Mouse (Mus musculus): ENCODE results near the gene Cnn3. TPM values are rescaled to one million over a fixed set of nuclear protein-coding genes. Genes with fewer than 3 reads are reported as not detected.

Gene Cnn3
- polyA plus RNA-seq, 1 experiment from 2014 or later, result 695 TPM

- no peaks in the 10 kb centered on the region for H3K36me3 ChIP-seq (ENCODE audit: control insufficient read depth, insufficient read depth, low read length)
- no peak overlapping the region for H3K9ac ChIP-seq (replicated peaks; ENCODE audit: low read depth, low read length)
- no peak overlapping the region for H3K27ac ChIP-seq (ENCODE audit: low read length)
- no peak overlapping the region for H3K4me3 ChIP-seq (ENCODE audit: low read depth, low read length)
- H3K9me3 ChIP-seq (ENCODE audit: control insufficient read depth, low read depth, low read length), result no peaks in the 10 kb centered on the region
- H3K4me2 ChIP-seq (replicated peaks; ENCODE audit: low read depth, low read length), result no peak overlapping the region
- no peaks in the 10 kb centered on the region for H3K4me1 ChIP-seq (ENCODE audit: control insufficient read depth, insufficient read depth, low read length)
- no peaks in the 10 kb centered on the region for H3K27me3 ChIP-seq (ENCODE audit: control insufficient read depth, insufficient read depth, low read length)
- no peak for ATAC-seq (ENCODE audit: insufficient number of reproducible peaks, insufficient read depth, low FRiP score, low read depth)
- WGBS, result 56% methylated on average over 6 of the region's 6 CpGs
Measured at GRCm38 (mm10) chr3:121411450-121411849, 14.8 kb upstream of the Cnn3 start.

- 72% methylated on average over 5 of the region's 5 CpGs for WGBS
- ATAC-seq (ENCODE audit: insufficient number of reproducible peaks, insufficient read depth, low FRiP score, low read depth), result no peak
- Histone ChIP-seq H3K27me3 (ENCODE audit: control insufficient read depth, insufficient read depth, low read length) (no peaks in the 10 kb centered on the region), H3K4me1 (ENCODE audit: control insufficient read depth, insufficient read depth, low read length) (0 out of 2 replicates have a peak, but pooled peaks cover 6% of the 10 kb centered on the region), H3K9me3 (ENCODE audit: control insufficient read depth, low read depth, low read length) (no peaks in the 10 kb centered on the region), H3K4me2 (replicated peaks; ENCODE audit: low read depth, low read length) (no peak overlapping the region), H3K36me3 (ENCODE audit: control insufficient read depth, insufficient read depth, low read length) (no peaks in the 10 kb centered on the region), H3K9ac (replicated peaks; ENCODE audit: low read depth, low read length) (no peak overlapping the region), H3K27ac (ENCODE audit: low read length) (no peak overlapping the region), H3K4me3 (ENCODE audit: low read depth, low read length) (no peak overlapping the region)
Measured at GRCm38 (mm10) chr3:121416171-121417154, 9.8 kb upstream of the Cnn3 start.

- no peak overlapping the region for H3K27ac ChIP-seq (ENCODE audit: low read length)
- no peaks in the 10 kb centered on the region for H3K27me3 ChIP-seq (ENCODE audit: control insufficient read depth, insufficient read depth, low read length)
- H3K36me3 ChIP-seq (ENCODE audit: control insufficient read depth, insufficient read depth, low read length), result no peaks in the 10 kb centered on the region
- no peak for ATAC-seq (ENCODE audit: insufficient number of reproducible peaks, insufficient read depth, low FRiP score, low read depth)
- H3K4me1 ChIP-seq (ENCODE audit: control insufficient read depth, insufficient read depth, low read length), result 0 out of 2 replicates have a peak, but pooled peaks cover 6% of the 10 kb centered on the region
- H3K9ac ChIP-seq (replicated peaks; ENCODE audit: low read depth, low read length), result no peak overlapping the region
- no peak overlapping the region for H3K4me3 ChIP-seq (ENCODE audit: low read depth, low read length)
- no peak overlapping the region for H3K4me2 ChIP-seq (replicated peaks; ENCODE audit: low read depth, low read length)
- H3K9me3 ChIP-seq (ENCODE audit: control insufficient read depth, low read depth, low read length), result no peaks in the 10 kb centered on the region
- 56% methylated on average over 14 of the region's 14 CpGs for WGBS
Measured at GRCm38 (mm10) chr3:121417379-121418250, 8.7 kb upstream of the Cnn3 start.

- no peak overlapping the region for H3K4me3 ChIP-seq (ENCODE audit: low read depth, low read length)
- no peaks in the 10 kb centered on the region for H3K36me3 ChIP-seq (ENCODE audit: control insufficient read depth, insufficient read depth, low read length)
- no peak overlapping the region for H3K4me2 ChIP-seq (replicated peaks; ENCODE audit: low read depth, low read length)
- H3K9ac ChIP-seq (replicated peaks; ENCODE audit: low read depth, low read length), result no peak overlapping the region
- WGBS, result 51% methylated on average over 6 of the region's 6 CpGs
- 0 out of 2 replicates have a peak, but pooled peaks cover 6% of the 10 kb centered on the region for H3K4me1 ChIP-seq (ENCODE audit: control insufficient read depth, insufficient read depth, low read length)
- no peak overlapping the region for H3K27ac ChIP-seq (ENCODE audit: low read length)
- no peak for ATAC-seq (ENCODE audit: insufficient number of reproducible peaks, insufficient read depth, low FRiP score, low read depth)
- H3K27me3 ChIP-seq (ENCODE audit: control insufficient read depth, insufficient read depth, low read length), result no peaks in the 10 kb centered on the region
- no peaks in the 10 kb centered on the region for H3K9me3 ChIP-seq (ENCODE audit: control insufficient read depth, low read depth, low read length)
Measured at GRCm38 (mm10) chr3:121418251-121418601, 8.1 kb upstream of the Cnn3 start.

- no peak overlapping the region for H3K9ac ChIP-seq (replicated peaks; ENCODE audit: low read depth, low read length)
- ATAC-seq (ENCODE audit: insufficient number of reproducible peaks, insufficient read depth, low FRiP score, low read depth), result no peak
- 86% methylated on average over 8 of the region's 9 CpGs for WGBS
- no peaks in the 10 kb centered on the region for H3K9me3 ChIP-seq (ENCODE audit: control insufficient read depth, low read depth, low read length)
- H3K4me2 ChIP-seq (replicated peaks; ENCODE audit: low read depth, low read length), result no peak overlapping the region
- no peaks in the 10 kb centered on the region for H3K36me3 ChIP-seq (ENCODE audit: control insufficient read depth, insufficient read depth, low read length)
- no peak overlapping the region for H3K4me3 ChIP-seq (ENCODE audit: low read depth, low read length)
- no peak overlapping the region for H3K27ac ChIP-seq (ENCODE audit: low read length)
- H3K27me3 ChIP-seq (ENCODE audit: control insufficient read depth, insufficient read depth, low read length), result no peaks in the 10 kb centered on the region
- 0 out of 2 replicates have a peak, but pooled peaks cover 6% of the 10 kb centered on the region for H3K4me1 ChIP-seq (ENCODE audit: control insufficient read depth, insufficient read depth, low read length)
Measured at GRCm38 (mm10) chr3:121418850-121419435, 7.4 kb upstream of the Cnn3 start.

GRCm38 (mm10) chr3:121422405-121422804 is 3.9 kb upstream of the Cnn3 start:
- ATAC-seq (ENCODE audit: insufficient number of reproducible peaks, insufficient read depth, low FRiP score, low read depth), result no peak
- Histone ChIP-seq H3K4me3 (ENCODE audit: low read depth, low read length) (no peak overlapping the region), H3K9ac (replicated peaks; ENCODE audit: low read depth, low read length) (no peak overlapping the region), H3K4me2 (replicated peaks; ENCODE audit: low read depth, low read length) (no peak overlapping the region), H3K9me3 (ENCODE audit: control insufficient read depth, low read depth, low read length) (no peaks in the 10 kb centered on the region), H3K27ac (ENCODE audit: low read length) (no peak overlapping the region), H3K36me3 (ENCODE audit: control insufficient read depth, insufficient read depth, low read length) (no peaks in the 10 kb centered on the region), H3K4me1 (ENCODE audit: control insufficient read depth, insufficient read depth, low read length) (peaks cover 5% of the 10 kb centered on the region; the same call in 1 of the 2 replicates), H3K27me3 (ENCODE audit: control insufficient read depth, insufficient read depth, low read length) (no peaks in the 10 kb centered on the region)
- 69% methylated on average over 8 of the region's 8 CpGs for WGBS

GRCm38 (mm10) chr3:121426621-121427519 is 573 bp downstream of the Cnn3 start:
- under 1% methylated on average over 93 of the region's 93 CpGs for WGBS
- H3K4me2 ChIP-seq (replicated peaks; ENCODE audit: low read depth, low read length), result peak overlapping the region; percentile 77
- H3K4me1 ChIP-seq (ENCODE audit: control insufficient read depth, insufficient read depth, low read length), result peaks cover 24% of the 10 kb centered on the region
- H3K36me3 ChIP-seq (ENCODE audit: control insufficient read depth, insufficient read depth, low read length), result no peaks in the 10 kb centered on the region
- H3K4me3 ChIP-seq (ENCODE audit: low read depth, low read length), result peak overlapping the region; percentile 84
- H3K27me3 ChIP-seq (ENCODE audit: control insufficient read depth, insufficient read depth, low read length), result no peaks in the 10 kb centered on the region
- peak overlapping the region; percentile 99 for H3K27ac ChIP-seq (ENCODE audit: low read length)
- H3K9me3 ChIP-seq (ENCODE audit: control insufficient read depth, low read depth, low read length), result no peaks in the 10 kb centered on the region
- ATAC-seq (ENCODE audit: insufficient number of reproducible peaks, insufficient read depth, low FRiP score, low read depth), result peak; percentile 77
- peak overlapping the region; percentile 97 for H3K9ac ChIP-seq (replicated peaks; ENCODE audit: low read depth, low read length)
